Mouse (Mus musculus) left cerebral cortex, adult 2 months (tissue): ENCODE data around the gene Wdr62. TPM values are rescaled to one million over a fixed set of nuclear protein-coding genes. Genes with fewer than 3 reads are reported as not detected.
"Not testable (repeated sequence)": the region's sequence is repeated elsewhere in the genome, so short reads cannot be mapped to it uniquely, and the experiment has no call there.

Experiments used
- DNase-seq, 2 experiments: peaks; one replicate each; pipeline ENCODE4 v3.0.0; 2021 to 2022; ENCODE audit warnings: low spot score in 2 of 2, mixed read lengths in 1 of 2; ENCODE audit errors: extremely low spot score in 1 of 2
- H3K27ac ChIP-seq: fragments of 200-600 bp; 2 replicates; pipeline ENCODE4 v1.8.1; 2022
- H3K4me3 ChIP-seq: fragments of 200-600 bp; 2 replicates; pipeline ENCODE4 v1.8.1; 2022
- CTCF ChIP-seq: fragments of 200-600 bp; IDR thresholded peaks from 2 replicates; pipeline ENCODE4 v1.8.1; 2022; ENCODE audit warnings: antibody characterized with exemption, mild to moderate bottlenecking, moderate library complexity
- intact Hi-C: fragments of 180-260 bp; cut with DNase I; formaldehyde crosslinking; loops from one replicate; pipeline ENCODE4 v1.15.1; 2025
- total RNA-seq, 2 experiments: library from RNA; stranded (reverse); gene quantifications; 2 replicates each; pipeline ENCODE4 v1.2.3; 2021

Wdr62 gene
- total RNA-seq, 2 experiments from 2014 or later: 1.0 to 1.6 TPM

DNA sequence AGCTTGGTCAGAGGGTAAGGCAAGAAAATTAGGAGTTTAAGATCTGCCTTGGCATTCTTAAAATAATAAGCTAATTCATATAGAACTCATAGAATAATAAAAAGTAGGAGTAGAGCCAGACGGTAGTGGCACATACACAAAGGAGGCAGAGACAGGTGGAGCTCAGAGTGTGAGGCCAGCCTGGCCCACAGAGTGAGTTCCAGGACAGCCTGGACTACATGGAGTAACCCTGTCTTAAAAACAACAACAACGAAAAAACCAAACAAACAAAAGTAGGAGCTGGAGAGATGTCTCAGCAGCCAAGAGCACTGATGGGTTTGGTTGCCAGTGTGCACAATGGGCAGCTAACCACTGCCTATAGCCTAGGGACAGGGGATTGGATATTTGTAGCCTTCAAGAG, 62.9 kb downstream of the Wdr62 start:
- H3K4me3 ChIP-seq: no peak overlapping the region
- H3K27ac ChIP-seq: no peak overlapping the region
- no peak for DNase-seq
- no peak for TF ChIP-seq CTCF
- intact Hi-C loops: loop anchor here (5.0 kb wide), 2 partner anchors 35 to 125 kb away; partner anchors contain the start of genes Cox7a1, Gm26920, Zfp260 and Zfp566

- peak; percentile 83 for TF ChIP-seq CTCF
- peak; percentile 61 to 62 for DNase-seq
- H3K27ac ChIP-seq: peak overlapping the region; percentile 66
- intact Hi-C loops: loop anchor here (5.0 kb wide), 2 partner anchors 34 to 124 kb away; partner anchors contain the start of genes Cox7a1, Gm26920, Zfp260 and Zfp566
- peak overlapping the region; percentile 34; the same call in 1 of the 2 replicates for H3K4me3 ChIP-seq
Measured at GRCm38 (mm10) chr7:30216723-30217151, 63.5 kb downstream of the Wdr62 start.

DNA sequence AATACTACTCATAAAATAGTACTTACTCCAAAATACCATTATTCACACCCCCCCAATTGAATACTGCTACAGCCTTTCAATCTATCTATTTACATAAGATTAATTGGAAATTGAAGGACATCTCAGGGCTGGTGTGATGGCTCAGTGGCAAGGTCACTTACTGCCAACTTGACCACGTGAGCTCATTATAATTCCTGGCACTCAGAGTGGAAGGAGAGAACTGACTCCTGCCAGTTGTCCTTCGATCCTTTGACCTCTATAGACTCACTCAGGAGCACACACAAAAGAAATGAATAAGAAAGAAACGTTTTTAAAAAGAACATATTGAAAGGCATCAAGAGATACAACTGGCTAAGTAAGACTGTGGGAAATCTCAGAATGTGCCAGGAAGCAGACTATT, 64.3 kb downstream of the Wdr62 start:
- Histone ChIP-seq H3K27ac (no peak overlapping the region), H3K4me3 (no peak overlapping the region)
- DNase-seq: no peak
- intact Hi-C loops: loop anchor here (5.0 kb wide), 2 partner anchors 34 to 124 kb away; partner anchors contain the start of genes Cox7a1, Gm26920, Zfp260 and Zfp566
- no peak for TF ChIP-seq CTCF

DNA sequence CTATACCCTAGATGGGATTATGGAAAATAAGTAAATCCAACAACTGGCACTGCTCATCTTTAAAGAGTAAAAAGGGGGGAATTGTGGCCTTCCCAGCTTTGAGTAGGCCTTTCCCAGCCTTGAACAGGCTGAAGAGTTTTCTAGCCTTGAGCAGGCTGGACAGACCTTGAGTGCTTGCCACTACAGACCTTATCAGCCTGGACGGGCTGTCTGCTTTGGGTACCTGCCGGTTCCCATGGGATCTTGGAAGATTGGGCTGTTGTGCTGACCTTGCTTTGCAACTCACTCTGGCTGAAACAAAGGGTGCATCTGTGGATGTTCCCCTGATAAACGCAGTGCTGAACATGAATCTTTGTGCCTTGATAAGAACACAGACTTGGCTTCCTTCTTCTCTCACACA, 66.3 kb downstream of the Wdr62 start:
- intact Hi-C loops: no loop called here
- no peak for DNase-seq
- H3K27ac ChIP-seq: no peak overlapping the region
- H3K4me3 ChIP-seq: no peak overlapping the region
- no peak for TF ChIP-seq CTCF

- intact Hi-C loops: no loop called here
- no peak for DNase-seq
- H3K27ac ChIP-seq: no peak overlapping the region
- no peak for TF ChIP-seq CTCF
- H3K4me3 ChIP-seq: no peak overlapping the region
Measured at GRCm38 (mm10) chr7:30211025-30211424, 69.2 kb downstream of the Wdr62 start.

DNA sequence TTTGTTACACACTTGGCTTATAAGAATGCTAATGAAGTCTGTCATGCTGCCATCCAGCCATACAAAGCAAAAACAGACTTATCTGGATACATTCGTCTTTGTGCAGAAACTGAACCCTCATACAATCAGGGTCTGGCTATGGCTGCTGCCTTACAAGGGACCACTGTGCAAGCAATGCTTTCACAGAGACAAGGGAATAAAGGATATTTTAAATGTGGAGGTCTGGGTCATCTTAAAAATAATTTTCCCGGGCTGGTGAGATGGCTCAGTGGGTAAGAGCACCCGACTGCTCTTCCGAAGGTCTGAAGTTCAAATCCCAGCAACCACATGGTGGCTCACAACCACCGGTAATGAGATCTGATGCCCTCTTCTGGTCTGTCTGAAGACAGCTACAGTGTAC, 73.9 kb downstream of the Wdr62 start:
- DNase-seq, intact Hi-C loops, H3K27ac ChIP-seq, H3K4me3 ChIP-seq: not testable (repeated sequence)

- peak; percentile 74 for TF ChIP-seq CTCF
- H3K27ac ChIP-seq: no peak overlapping the region
- no peak for DNase-seq
- no peak overlapping the region for H3K4me3 ChIP-seq
- intact Hi-C loops: loop anchor here (1.0 to 2.0 kb wide), 2 partner anchors 24 to 193 kb away; no protein-coding TSS in a partner anchor
Measured at GRCm38 (mm10) chr7:30205383-30205782, 74.8 kb downstream of the Wdr62 start.

- TF ChIP-seq CTCF: no peak
- Histone ChIP-seq H3K27ac (no peak overlapping the region), H3K4me3 (no peak overlapping the region)
- DNase-seq: no peak
- intact Hi-C loops: loop anchor here (2.0 kb wide), 1 partner anchor 192 kb away; no protein-coding TSS in a partner anchor
Measured at GRCm38 (mm10) chr7:30204380-30204779, 75.8 kb downstream of the Wdr62 start.

DNA sequence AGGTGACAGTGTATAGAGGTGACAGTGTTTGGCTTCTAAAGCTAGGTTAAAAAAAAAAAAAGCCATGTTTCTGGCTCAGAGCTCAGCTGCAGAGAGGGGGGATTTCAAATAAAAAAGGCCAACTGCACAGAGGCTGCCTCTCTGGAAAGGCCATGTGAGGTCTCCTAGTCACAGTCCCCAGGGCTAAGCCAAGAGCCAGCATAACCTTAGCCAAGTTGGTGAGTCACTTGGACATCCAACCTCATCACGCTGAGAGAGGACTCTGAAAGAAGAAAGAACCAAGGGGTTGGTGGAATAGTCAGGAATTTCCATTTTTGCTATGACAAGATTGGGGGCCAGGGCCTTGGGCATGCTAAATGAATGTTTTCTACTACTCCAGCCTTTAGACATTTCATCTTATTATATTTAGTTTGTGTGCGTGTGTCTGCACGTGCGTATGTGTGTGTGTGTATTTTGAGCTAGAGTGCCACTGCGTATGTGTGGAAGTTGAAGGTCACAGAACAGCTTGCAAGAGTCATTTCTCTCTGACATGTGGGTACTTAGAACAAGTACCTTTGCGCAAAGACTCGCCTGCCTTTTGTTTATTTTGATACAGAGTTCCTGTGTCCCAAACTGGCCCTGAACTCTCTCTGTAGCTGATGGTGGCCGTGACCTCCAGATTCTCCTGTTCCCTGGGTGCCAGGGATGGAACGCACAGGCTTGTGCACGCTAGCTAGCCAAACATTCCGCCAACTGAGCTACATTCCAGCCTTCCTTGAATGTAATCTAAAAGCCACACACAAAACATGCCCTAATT, 77.1 kb downstream of the Wdr62 start:
- no peak overlapping the region for H3K4me3 ChIP-seq
- DNase-seq: no peak
- no peak for TF ChIP-seq CTCF
- intact Hi-C loops: no loop called here
- no peak overlapping the region for H3K27ac ChIP-seq

GRCm38 (mm10) chr7:30200661-30201060, 79.6 kb downstream of the Wdr62 start:
- intact Hi-C loops, H3K4me3 ChIP-seq, H3K27ac ChIP-seq, DNase-seq: not testable (repeated sequence)

GRCm38 (mm10) chr7:30200200-30200599, 80.0 kb downstream of the Wdr62 start:
- H3K4me3 ChIP-seq: no peak overlapping the region
- TF ChIP-seq CTCF: no peak
- H3K27ac ChIP-seq: no peak overlapping the region
- no peak for DNase-seq
- intact Hi-C loops: no loop called here

DNA sequence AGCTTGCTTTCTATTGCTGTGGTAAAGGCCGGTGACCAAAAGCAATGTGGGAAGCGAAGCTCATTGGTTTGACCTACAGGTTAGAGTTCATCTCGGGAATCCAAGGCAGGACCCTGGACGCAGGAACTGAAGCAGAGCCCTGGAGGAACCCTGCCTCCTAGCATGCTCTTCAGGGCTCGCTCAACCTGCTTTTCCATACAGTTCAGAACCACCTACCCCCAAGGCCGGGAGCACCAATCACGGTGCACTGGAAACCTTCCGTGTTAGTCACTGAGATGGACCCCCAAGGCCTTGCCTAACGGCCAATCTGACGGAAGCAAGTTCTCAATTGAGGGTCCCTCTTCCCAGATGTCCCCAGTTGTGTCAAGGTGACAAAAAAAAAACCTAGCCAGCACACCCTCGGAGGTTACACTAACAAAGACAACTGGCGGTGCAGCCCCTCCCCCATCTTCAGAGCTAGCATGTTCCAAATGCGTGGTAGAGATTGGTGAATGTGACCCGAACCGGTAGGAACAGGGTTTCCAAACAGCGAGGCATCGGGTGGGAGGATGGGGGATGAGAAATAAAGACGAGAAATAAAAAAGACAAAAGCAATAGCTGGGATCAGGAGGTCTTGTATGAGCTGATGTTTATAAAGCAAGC, 80.6 kb downstream of the Wdr62 start:
- Histone ChIP-seq H3K27ac (no peak overlapping the region), H3K4me3 (no peak overlapping the region)
- intact Hi-C loops: no loop called here
- no peak for DNase-seq
- TF ChIP-seq CTCF: no peak
